Mouse (Mus musculus): ENCODE results near the gene Fam207a.

DNA sequence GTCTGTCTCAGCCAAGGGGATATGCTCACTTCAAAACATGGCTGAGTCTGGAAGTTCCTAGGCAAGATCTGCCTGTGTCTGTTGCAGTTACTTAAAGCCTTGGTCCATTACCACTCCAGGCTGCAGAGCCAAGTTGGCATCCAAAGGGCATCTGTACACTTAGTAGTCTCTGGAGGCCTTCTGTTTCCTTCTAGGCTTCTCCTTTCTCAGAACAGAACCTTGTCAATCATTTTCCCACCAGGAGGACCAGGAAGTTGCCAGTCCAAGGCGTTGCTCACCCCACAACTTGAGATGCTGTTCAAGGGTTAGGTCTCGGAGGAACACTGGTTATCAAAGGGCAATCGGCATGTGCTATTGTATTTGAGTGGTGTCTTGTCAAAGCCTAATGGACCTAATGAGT lies 76.6 kb downstream of the Fam207a start:
- no peak for TF ChIP-seq CTCF (IDR thresholded peaks at IDR 0.05; ENCODE audit: borderline replicate concordance, insufficient read depth, low read depth, low read length)
- no peak for TF ChIP-seq POLR2A (IDR thresholded peaks at IDR 0.05; ENCODE audit: borderline replicate concordance, insufficient read depth, low read length)

Data from cerebellum, adult 2 months (tissue).